Mouse (Mus musculus) brain, embryonic 18.5 days (tissue): ENCODE measurements around the gene Tomm70a.

ENCODE experiments used
- DNase-seq: peaks from one replicate; pipeline ENCODE4 v3.0.0-alpha.2; 2012; ENCODE audit warnings: low read depth, low spot score

Gene Tomm70a

DNA sequence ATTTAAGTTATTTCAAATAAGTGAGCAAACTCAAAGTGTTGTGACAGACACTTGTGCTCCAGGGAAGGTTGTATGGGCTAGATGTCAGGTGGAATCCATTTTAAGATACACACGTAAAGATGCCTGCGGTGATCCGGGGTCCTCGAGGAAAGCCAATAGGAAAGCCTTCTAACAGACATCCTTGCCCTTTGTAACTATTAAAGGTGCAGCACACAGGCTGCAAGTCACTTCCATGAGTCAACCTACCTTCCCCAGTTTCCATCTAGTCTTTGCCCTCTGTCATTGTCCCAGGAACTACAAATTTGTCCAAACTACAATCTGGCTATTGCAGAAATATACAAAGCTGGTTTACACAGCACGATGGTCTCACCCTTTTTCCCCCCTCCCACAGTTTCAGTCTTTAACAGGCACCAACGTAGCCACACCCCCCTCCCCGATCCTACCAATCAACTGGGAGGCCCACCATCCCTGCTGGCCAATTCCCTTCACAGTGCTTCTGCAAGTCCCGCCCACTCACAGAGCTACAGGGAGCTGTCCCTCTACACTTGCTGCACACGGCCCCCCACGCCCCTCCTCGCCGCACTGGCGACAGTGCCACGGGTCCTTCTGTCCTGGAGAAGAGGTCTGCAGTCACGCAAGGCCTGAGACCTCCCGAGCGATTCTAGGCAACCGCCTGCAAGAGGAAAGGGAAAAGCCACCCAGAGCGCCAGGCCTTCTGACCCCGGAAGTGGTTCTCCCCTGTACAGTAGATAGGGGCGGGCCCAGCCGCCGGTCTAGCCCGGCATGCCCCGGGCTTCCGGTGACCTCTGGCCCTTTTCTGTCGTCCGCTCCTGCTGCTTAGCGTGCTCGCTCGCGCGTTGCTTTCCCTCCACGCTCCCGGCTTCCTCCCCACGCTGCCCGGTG lies at the start of gene Tomm70a:
Gene Tomm70a (plus strand): TSS at position 791 of the 903 bp plus-strand sequence.
- DNase-seq = peak; percentile 98

DNA sequence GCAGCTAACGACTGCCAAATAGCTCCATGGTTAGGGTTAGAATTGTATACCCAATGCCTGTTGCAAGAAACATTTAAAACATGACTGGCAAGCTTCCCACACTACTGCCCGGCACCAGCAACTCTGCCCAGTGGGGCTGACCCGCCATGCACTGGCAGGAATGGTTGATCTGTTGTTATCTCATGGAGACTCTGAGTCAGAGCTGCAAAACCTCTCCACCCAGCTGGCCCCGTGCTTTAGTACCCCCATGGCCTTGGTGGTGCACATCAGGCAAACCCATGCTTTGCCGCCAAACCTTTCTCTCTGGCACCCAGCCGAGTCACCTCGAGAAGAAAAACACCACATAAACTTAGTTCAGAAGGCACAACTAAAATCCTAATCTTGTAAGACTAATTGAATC lies 45.5 kb upstream of the Tomm70a start:
- DNase-seq = no peak

DNA sequence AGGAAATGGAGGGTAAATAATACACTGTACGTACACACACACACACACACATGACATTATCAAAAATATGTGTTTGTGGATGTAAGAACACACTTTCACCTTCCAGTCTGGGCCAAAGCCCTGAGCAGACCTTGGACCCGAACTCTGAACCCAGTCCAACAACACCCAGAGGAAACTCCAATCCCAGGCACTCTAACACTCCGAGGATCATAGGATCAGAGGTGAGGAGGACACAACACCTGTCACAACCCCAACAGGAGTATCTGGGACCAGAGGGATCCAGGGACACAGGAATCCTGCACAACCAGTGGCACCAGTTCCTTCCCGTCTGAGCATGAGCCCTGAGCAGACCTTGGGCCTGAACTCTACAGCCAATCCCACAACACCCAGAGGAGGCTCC lies 41.9 kb upstream of the Tomm70a start:
- no peak for DNase-seq

DNA sequence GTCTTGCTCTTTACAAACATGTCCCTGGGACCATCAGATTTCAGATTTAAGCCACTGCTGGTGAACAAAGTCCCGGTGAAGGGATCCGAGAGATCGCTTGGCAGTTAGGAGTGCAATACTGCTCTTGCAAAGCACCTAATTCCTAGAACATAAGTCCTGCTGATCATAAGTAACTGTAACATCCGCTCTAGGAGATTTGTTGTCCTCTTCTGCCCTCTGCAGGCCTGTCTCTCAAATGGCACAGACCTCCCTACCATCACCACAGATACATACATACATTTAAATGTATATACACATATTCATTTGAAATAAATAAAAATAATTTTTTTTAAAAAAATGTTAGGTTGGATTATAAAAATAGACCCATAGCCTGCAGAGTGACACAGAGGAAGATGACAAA lies 29.0 kb upstream of the Tomm70a start:
- DNase-seq = peak; percentile 22

DNA sequence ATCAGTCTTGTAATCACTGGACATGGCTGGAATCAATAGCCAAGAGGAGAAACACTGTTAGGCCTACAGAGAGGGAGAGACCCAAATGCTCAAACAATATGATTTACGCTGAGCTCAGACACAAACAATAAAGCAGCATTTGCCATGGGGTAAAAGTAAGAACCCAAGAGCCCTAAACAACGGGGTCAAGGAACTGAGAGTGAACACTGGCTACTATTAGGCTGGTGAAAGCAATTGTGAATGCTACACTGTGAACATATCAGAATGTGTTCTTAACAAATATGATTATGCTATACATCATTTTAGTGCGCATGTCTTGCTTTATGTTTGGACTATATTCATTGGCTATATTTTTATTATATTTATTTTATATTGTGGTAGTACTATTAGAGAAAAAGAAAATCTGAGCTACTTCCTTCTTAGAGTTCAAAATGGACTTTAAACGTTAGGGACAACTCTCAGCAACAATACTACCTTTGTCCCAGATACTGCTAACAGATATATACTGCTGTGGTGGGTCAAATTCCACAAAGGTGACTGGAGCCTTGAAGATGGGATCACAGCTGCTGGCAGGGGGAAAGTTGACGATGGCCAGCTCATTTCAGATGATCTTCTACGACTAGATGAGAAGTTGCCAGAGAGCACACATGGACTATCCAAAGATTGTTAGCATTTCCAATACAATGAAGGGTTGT lies 28.4 kb upstream of the Tomm70a start:
- no peak for DNase-seq

DNA sequence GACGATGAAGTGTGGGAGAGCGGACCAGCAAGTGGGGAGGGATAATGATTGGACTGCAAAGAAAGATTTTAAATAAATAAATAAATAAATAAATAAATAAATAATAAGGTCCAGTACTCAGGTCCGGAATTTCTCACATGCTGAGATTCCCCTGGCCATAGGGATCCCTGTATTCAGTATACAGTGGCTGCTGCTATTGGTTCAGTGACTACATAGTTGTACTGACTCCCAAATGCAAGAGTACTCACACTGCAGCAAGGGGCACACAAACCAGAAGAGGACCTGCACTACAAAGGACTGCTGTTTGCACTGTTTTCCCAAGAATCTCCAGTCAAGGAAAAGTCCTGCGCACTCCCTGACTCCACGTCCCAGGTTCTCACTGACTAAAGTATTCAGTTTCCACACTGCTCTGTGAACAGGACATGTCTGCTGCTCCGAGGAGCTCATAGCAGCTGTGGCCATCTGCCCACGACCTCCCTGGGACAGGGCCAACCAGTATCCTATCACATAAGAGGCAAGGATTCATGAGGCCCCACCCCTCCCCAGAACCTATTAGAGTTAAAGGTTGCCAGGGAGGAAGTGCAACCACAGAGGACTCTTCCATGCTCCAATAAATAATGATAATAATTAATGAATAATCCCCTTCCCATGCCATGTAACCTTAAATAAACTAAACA lies 22.9 kb upstream of the Tomm70a start:
- DNase-seq = no peak

DNA sequence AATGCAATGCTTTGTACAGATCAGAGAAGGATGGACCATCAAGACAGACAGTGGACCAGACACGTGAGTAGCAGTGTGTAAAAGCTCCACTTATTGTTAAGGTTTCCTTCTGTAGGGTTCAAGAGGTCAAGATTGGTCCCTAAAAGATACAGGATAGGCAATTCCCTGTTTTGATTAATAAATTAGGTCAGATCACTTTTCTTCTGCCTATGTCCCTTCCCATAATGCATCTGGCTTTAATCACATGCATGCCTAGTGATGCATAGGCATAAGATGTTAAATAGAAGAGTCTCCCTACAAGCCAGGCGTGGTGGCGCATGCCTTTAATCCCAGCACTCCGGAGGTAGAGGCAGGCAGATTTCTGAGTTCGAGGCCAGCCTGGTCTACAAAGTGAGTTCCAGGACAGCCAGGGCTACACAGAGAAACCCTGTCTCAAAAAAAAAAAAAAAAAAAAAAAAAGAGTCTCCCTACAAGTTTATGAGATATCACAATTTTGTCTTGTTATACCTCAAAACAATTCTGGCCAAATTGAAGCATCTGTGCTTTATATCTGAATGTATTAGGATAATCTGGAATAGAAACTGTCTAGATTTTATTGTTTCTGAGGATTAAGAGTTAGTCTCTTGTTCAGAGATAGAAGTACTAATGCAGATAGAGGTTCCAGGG lies 21.8 kb upstream of the Tomm70a start:
- no peak for DNase-seq

DNA sequence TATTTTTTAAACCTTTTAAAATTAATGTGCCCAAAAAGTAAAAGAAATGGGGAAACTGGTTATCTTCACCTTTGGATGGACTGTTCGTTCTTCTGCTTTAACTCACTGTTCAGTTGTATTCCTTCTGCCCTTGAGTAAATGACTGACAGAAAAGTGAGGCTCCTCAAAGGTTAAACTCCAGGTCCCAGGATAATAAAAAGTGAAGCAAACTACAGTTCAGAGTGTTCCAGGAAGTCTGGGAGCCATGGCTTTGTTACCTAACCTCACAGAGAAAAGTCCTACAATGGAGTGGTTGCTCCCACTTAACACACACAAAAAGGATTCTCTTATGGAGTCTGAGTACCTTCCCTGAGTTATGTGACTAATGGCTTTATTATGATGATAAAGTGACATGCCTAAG lies 20.3 kb upstream of the Tomm70a start:
- DNase-seq = no peak

- DNase-seq = no peak
Measured at GRCm38 (mm10) chr16:57106185-57106960, 15.1 kb upstream of the Tomm70a start.

- no peak for DNase-seq
Measured at GRCm38 (mm10) chr16:57116066-57116465, 5.4 kb upstream of the Tomm70a start.

DNA sequence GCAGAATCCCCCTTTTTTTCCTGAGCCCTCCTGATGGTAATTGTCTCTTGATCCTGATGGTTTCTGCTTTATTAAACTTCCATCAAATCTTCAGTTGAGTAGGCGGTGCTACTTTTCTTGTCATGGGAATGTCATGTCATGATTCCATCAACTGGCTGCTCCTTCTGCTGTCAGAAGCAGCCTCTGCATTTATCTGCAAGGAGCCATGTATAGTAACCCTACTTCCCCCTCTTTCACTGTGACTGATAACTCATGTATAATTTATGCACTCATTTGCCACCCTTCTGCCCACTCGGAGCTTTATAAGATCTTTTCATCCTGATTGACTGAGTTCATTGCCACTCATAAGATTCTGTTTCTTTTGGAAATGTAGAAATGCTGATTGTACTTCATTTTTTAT lies 3.9 kb upstream of the Tomm70a start:
- no peak for DNase-seq

DNA sequence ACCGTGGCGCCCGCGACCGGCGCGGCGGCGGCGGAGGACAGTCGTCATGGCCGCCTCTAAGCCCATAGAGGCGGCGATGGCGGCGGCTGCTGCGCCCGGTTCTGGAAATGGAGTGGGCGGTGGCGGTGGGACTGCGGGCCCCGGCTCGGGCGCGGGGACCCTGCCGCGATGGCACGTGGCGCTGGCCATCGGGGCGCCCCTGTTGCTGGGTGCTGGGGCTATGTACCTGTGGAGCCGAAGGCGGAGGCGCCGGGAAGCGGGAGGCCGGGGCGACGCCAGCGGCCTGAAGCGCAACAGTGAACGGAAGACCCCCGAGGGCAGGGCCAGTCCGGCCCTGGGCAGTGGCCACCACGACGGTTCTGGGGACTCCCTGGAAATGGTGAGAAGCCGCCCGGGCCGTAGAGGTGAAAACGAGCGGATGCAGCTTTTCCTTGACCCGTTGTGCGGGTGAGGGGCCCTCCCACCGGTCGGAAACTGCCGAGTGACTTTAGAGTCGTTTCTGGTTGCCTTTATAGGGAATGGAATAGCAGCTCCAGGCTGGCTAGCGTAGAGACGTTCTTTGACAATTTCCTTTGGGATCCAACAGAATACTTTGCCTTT lies 413 bp downstream of the Tomm70a start:
- no peak for DNase-seq

- DNase-seq = no peak
Measured at GRCm38 (mm10) chr16:57122682-57123445, 1.4 kb downstream of the Tomm70a start.

GRCm38 (mm10) chr16:57126268-57126667 lies 4.8 kb downstream of the Tomm70a start:
- DNase-seq = no peak

DNA sequence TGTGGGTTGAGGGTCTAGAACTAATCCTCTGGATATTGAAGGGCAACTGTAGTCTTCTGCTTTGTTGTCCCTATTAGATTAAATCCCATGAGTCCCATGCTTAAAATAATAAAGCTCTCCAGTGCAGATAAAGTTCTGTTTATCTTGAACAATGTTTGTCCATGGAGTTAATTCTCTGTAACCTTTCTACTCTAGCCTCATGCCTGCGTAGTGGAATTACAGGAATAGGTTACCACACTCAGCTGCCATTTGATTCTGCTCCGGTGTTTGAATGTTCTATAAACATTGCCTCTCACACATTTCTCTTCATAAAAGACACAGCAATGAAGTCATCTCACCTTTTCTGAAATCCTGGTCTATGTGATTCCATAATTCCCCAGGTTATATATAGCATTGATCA lies 6.3 kb downstream of the Tomm70a start:
- no peak for DNase-seq

DNA sequence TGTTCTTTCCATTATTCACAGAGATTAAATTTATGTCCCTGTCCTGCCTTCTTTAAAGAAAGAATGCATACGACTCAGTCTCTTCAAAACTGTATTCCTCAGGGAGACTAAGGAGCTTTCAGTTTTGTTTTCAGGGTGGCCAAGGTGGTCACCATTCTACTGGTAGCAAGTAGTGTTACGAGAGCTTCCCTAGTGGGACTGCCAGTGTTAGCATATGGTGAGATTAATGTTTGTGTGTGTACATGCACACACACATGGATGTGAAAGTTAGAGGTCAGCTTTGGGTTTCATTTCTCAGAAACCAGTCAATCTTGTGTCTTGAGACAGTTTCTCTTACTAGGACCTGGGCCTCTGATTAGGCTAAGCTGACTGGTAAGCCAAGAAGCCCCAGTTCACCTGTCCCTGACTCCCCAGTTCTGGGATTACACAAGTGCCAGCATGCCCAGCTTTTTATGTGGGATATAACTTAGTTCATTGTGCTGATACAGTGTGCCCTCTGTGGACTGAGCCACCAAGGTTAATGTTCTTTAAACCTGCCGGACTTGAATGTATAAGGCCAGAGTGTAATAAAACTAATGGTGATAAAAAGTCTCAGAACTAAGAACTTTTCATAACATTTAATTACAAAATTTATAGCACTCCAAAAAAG lies 9.4 kb downstream of the Tomm70a start:
- DNase-seq = no peak

DNA sequence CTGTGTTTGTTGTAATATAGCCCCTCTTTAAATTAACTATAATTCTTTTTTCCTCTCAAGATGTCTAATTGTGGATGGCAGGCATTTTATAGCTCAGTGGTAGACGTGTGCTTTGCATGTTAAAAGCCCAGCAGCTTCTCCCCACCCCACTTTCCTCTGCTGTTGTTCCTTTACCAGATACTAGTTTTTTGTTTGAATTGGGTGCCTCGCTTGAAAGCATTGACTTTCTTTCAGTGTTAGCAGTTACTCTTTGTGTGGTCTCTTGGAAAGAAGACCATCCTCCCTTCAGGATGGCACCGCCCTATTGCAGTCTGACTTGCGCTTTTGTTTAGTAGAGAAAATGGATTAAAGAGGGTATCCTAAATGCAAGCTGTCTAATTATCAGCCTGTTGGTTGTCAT lies 10.0 kb downstream of the Tomm70a start:
- DNase-seq = no peak

DNA sequence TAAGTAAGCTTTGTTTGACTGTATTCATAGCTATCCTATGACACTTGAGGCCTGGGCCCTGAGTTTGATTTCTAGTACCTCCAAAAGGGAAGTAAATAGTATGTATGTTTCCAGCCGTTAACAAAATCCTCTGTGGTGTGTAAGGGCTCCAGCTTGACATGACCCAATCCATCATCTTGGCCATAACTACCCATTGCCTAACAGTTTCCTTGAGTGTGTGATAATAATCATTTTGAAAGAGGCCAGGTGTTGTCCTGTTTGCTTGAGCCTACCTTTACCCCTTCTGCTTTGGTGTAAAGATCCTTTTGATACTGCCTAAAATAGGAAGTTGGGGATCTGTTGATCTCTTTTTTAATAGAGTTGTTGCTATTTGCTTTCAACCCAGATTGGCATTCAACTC lies 10.8 kb downstream of the Tomm70a start:
- DNase-seq = no peak

- no peak for DNase-seq
Measured at GRCm38 (mm10) chr16:57133611-57134010, 12.1 kb downstream of the Tomm70a start.
